Mouse (Mus musculus): ENCODE results near the gene Cacna2d1.

DNA sequence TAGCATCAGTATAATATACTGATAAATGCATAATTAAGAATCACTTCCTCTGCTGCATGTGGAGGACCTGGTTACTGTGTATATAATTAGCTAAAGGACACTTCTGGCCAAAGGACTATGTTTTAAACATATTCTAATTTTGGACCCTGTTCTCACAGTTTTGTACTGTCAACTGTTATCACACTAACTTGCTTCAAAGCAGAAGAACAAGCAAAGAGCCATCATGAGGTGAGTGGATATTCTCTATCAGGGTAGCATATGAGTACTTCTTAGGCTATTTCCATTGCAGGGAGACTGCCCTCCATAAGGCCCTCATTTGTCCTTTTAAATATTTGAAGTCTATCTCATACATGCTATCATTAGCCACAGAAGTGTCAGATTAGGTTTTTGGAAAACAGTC lies 480.2 kb downstream of the Cacna2d1 start:
- TF ChIP-seq POLR2AphosphoS2 (IDR thresholded peaks at IDR 0.05; ENCODE audit: insufficient read length, low read depth) (no peak), MYOG (IDR thresholded peaks at IDR 0.05; ENCODE audit: control insufficient read depth in 1 of 3, insufficient read depth in 1 of 3, insufficient read length in 2 of 3, low read depth in 2 of 3) (no peak), MAX (IDR thresholded peaks at IDR 0.05; ENCODE audit: low read depth) (no peak), POLR2A (IDR thresholded peaks at IDR 0.05; ENCODE audit: insufficient read length, low read depth) (no peak), E2F4 (IDR thresholded peaks at IDR 0.05; ENCODE audit: insufficient read depth) (no peak), USF1 (IDR thresholded peaks at IDR 0.05; ENCODE audit: low read depth) (no peak)
